Mouse (Mus musculus): Measurements from ENCODE around the gene Mmd.
A peak's percentile ranks its signal among the peaks of the same experiment; 100 is the strongest.

The Mmd gene

GRCm38 (mm10) chr11:90249025-90249650, at the start of gene Mmd:
Gene Mmd (plus strand): TSS chr11:90249456.
- peak; percentile 99 for DNase-seq (ENCODE audit: inconsistent age in 2 of 2, low spot score in 1 of 2)

GRCm38 (mm10) chr11:90200826-90201225, 48.4 kb upstream of the Mmd start:
- no peak for DNase-seq (ENCODE audit: inconsistent age in 2 of 2, low spot score in 1 of 2)

- no peak for DNase-seq (ENCODE audit: inconsistent age in 2 of 2, low spot score in 1 of 2)
These were observed 35.0 kb upstream of the Mmd start for GRCm38 (mm10) chr11:90214246-90214645.

- DNase-seq (ENCODE audit: inconsistent age in 2 of 2, low spot score in 1 of 2), result no peak
These were observed 29.1 kb upstream of the Mmd start for GRCm38 (mm10) chr11:90220022-90220645.

- DNase-seq (ENCODE audit: inconsistent age in 2 of 2, low spot score in 1 of 2), result no peak
These were observed 28.5 kb upstream of the Mmd start for GRCm38 (mm10) chr11:90220750-90221149.

- peak; percentile 74 to 83 for DNase-seq (ENCODE audit: inconsistent age in 2 of 2, low spot score in 1 of 2)
These were observed 24.3 kb upstream of the Mmd start for GRCm38 (mm10) chr11:90224914-90225470.

GRCm38 (mm10) chr11:90227000-90227922, 22.0 kb upstream of the Mmd start:
- DNase-seq (ENCODE audit: inconsistent age in 2 of 2, low spot score in 1 of 2), result no peak

- DNase-seq (ENCODE audit: inconsistent age in 2 of 2, low spot score in 1 of 2), result peak in 1 of 2 experiments; percentile 54
These were observed 20.9 kb upstream of the Mmd start for GRCm38 (mm10) chr11:90228251-90228949.

GRCm38 (mm10) chr11:90229800-90230199, 19.5 kb upstream of the Mmd start:
- no peak for DNase-seq (ENCODE audit: inconsistent age in 2 of 2, low spot score in 1 of 2)

- DNase-seq (ENCODE audit: inconsistent age in 2 of 2, low spot score in 1 of 2), result no peak
These were observed 18.6 kb upstream of the Mmd start for GRCm38 (mm10) chr11:90230671-90231070.

- DNase-seq (ENCODE audit: inconsistent age in 2 of 2, low spot score in 1 of 2), result no peak
These were observed 17.6 kb upstream of the Mmd start for GRCm38 (mm10) chr11:90231631-90232030.

- DNase-seq (ENCODE audit: inconsistent age in 2 of 2, low spot score in 1 of 2), result peak in 1 of 2 experiments; percentile 67
These were observed 16.6 kb upstream of the Mmd start for GRCm38 (mm10) chr11:90232685-90233084.

GRCm38 (mm10) chr11:90235221-90235620, 14.0 kb upstream of the Mmd start:
- no peak for DNase-seq (ENCODE audit: inconsistent age in 2 of 2, low spot score in 1 of 2)

GRCm38 (mm10) chr11:90237616-90238015, 11.6 kb upstream of the Mmd start:
- no peak for DNase-seq (ENCODE audit: inconsistent age in 2 of 2, low spot score in 1 of 2)

GRCm38 (mm10) chr11:90238657-90239056, 10.6 kb upstream of the Mmd start:
- no peak for DNase-seq (ENCODE audit: inconsistent age in 2 of 2, low spot score in 1 of 2)

GRCm38 (mm10) chr11:90240652-90241330, 8.5 kb upstream of the Mmd start:
- peak; percentile 62 to 93 for DNase-seq (ENCODE audit: inconsistent age in 2 of 2, low spot score in 1 of 2)

GRCm38 (mm10) chr11:90241874-90242273, 7.4 kb upstream of the Mmd start:
- no peak for DNase-seq (ENCODE audit: inconsistent age in 2 of 2, low spot score in 1 of 2)

- DNase-seq (ENCODE audit: inconsistent age in 2 of 2, low spot score in 1 of 2), result no peak
These were observed 6.0 kb upstream of the Mmd start for GRCm38 (mm10) chr11:90243300-90243699.

- DNase-seq (ENCODE audit: inconsistent age in 2 of 2, low spot score in 1 of 2), result no peak
These were observed 3.6 kb upstream of the Mmd start for GRCm38 (mm10) chr11:90245630-90246029.

- no peak for DNase-seq (ENCODE audit: inconsistent age in 2 of 2, low spot score in 1 of 2)
These were observed 2.6 kb upstream of the Mmd start for GRCm38 (mm10) chr11:90246676-90247075.

All from adrenal gland, adult (tissue).